In the genomic region with DNA sequence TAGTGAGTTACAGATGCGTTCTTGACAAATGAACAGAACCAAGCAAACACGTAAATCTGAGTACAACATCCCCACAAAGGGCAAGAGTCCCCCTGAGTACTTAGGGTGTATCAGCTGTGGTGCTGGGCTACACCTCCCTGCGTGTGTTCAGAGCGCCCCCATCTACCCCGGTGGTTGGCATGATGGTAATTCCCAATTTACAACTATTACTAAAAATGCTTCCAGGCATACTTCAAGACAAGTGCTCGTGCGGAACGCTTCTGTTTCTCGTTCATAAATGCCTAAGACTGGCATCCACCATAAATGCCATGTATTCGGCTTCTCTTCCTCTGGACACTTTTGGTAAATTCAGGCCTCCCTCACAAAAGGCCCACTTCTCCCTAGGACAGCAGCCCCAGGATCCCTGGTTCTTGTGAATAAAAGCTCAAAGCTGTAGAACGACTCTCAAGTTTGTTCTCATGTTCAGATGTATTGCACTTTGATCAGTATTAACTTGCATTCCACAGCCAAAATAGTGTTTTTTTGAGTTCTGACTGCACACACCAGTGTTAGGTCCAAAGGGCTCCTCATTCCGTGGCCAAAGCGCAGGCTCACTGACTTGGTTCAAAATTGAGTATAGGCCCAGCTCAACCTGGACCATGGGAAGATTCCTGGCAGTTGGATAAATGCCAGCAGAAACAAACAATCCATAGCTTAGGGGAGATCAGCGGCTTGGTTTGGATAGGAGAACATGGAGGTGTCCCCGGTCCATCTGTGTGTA, we compare ENCODE assay signal across 7 mouse cellular contexts. TPM values are rescaled to one million over a fixed set of nuclear protein-coding genes. Genes with fewer than 3 reads are reported as not detected.
DNase-seq lines count a peak whose midpoint lies in the region; ATAC-seq and TF ChIP-seq lines count a peak whose summit lies in the region.

No protein-coding gene starts in this region.

- no peak for TF ChIP-seq POLR2A in spleen, adult 2 months (IDR thresholded peaks at IDR 0.05; ENCODE audit: low read depth, low read length)

- DNase-seq in NIH3T3 (ENCODE audit: low read depth): peak; percentile 73
- DNase-seq in heart, adult 11 months: peak; percentile 95
- DNase-seq in midbrain, embryonic 14.5 days: peak; percentile 52
- peak; percentile 37 to 67 for DNase-seq in spleen, adult 2 months (ENCODE audit: low read depth in 1 of 2, low spot score in 2 of 2)

- TF ChIP-seq CTCF in spleen, adult 2 months (IDR thresholded peaks at IDR 0.05; ENCODE audit: extremely low read depth, insufficient read depth, insufficient read length, insufficient replicate concordance): peak; percentile 19; the same call in 1 of the 2 replicates

- WGBS in intestine, embryonic 16.5 days: 38% methylated on average over 15 of the region's 15 CpGs
- 28% methylated on average over 15 of the region's 15 CpGs for WGBS in limb, embryonic 15.5 days
- 46% methylated on average over 15 of the region's 15 CpGs for WGBS in midbrain, embryonic 14.5 days
- WGBS in spleen, adult 2 months: 37% methylated on average over 15 of the region's 15 CpGs

- no peaks in the 10 kb centered on the region for H3K4me1 ChIP-seq in brown adipose tissue, adult 24 weeks (ENCODE audit: control insufficient read depth, insufficient read depth, insufficient read length, low read length)
- H3K4me1 ChIP-seq in intestine, embryonic 16.5 days (ENCODE audit: control insufficient read depth, insufficient read depth, low read length): no peaks in the 10 kb centered on the region
- H3K4me1 ChIP-seq in limb, embryonic 15.5 days: peaks cover 3% of the 10 kb centered on the region; the same call in 1 of the 2 replicates
- H3K4me1 ChIP-seq in midbrain, embryonic 14.5 days (ENCODE audit: control insufficient read depth, insufficient read depth, low read length): peaks cover 4% of the 10 kb centered on the region
- no peaks in the 10 kb centered on the region for H3K4me1 ChIP-seq in spleen, adult 2 months (ENCODE audit: control insufficient read depth, insufficient read depth, insufficient read length)

- peak overlapping the region; percentile 73 for H3K4me2 ChIP-seq in intestine, embryonic 16.5 days (ENCODE audit: low read depth, low read length)
- peak overlapping the region; percentile 79 for H3K4me2 ChIP-seq in limb, embryonic 15.5 days
- peak overlapping the region; percentile 85 for H3K4me2 ChIP-seq in midbrain, embryonic 14.5 days (ENCODE audit: low read length)

- peak overlapping the region; percentile 77 for H3K9ac ChIP-seq in intestine, embryonic 16.5 days (ENCODE audit: low read depth, low read length)
- peak overlapping the region; percentile 61; the same call in 1 of the 2 replicates for H3K9ac ChIP-seq in limb, embryonic 15.5 days
- H3K9ac ChIP-seq in midbrain, embryonic 14.5 days (replicated peaks; ENCODE audit: low read length): peak overlapping the region; percentile 53; the same call in 1 of the 2 replicates

- H3K36me3 ChIP-seq in intestine, embryonic 16.5 days (ENCODE audit: control insufficient read depth, insufficient read depth, low read length): no peaks in the 10 kb centered on the region
- H3K36me3 ChIP-seq in limb, embryonic 15.5 days: peaks cover 6% of the 10 kb centered on the region
- H3K36me3 ChIP-seq in midbrain, embryonic 14.5 days (ENCODE audit: control insufficient read depth, insufficient read depth, low read length): no peaks in the 10 kb centered on the region
- peaks cover 3% of the 10 kb centered on the region for H3K36me3 ChIP-seq in spleen, adult 2 months (ENCODE audit: control insufficient read depth, insufficient read depth, low read length)

- H3K4me3 ChIP-seq in brown adipose tissue, adult 24 weeks (ENCODE audit: insufficient read depth, low read depth, low read length): peak overlapping the region; percentile 94
- H3K4me3 ChIP-seq in intestine, embryonic 16.5 days (ENCODE audit: low read length): peak overlapping the region; percentile 64
- peak overlapping the region; percentile 64 for H3K4me3 ChIP-seq in limb, embryonic 15.5 days
- peak overlapping the region; percentile 43 for H3K4me3 ChIP-seq in midbrain, embryonic 14.5 days (replicated peaks; ENCODE audit: low read depth, low read length)
- H3K4me3 ChIP-seq in spleen, adult 2 months (ENCODE audit: extremely low read depth, insufficient read depth, insufficient read length): peak overlapping the region; percentile 67

- H3K27me3 ChIP-seq in intestine, embryonic 16.5 days (replicated peaks; ENCODE audit: control insufficient read depth, insufficient read depth, low read length): no peaks in the 10 kb centered on the region
- H3K27me3 ChIP-seq in limb, embryonic 15.5 days: no peaks in the 10 kb centered on the region
- H3K27me3 ChIP-seq in midbrain, embryonic 14.5 days (ENCODE audit: control insufficient read depth, insufficient read depth, low read length): no peaks in the 10 kb centered on the region; the same call in 1 of the 2 replicates
- no peaks in the 10 kb centered on the region for H3K27me3 ChIP-seq in spleen, adult 2 months (ENCODE audit: control insufficient read depth, insufficient read depth, low read length)

- no peaks in the 10 kb centered on the region for H3K9me3 ChIP-seq in intestine, embryonic 16.5 days (ENCODE audit: control insufficient read depth, low read length)
- H3K9me3 ChIP-seq in limb, embryonic 15.5 days: no peaks in the 10 kb centered on the region
- H3K9me3 ChIP-seq in midbrain, embryonic 14.5 days (ENCODE audit: control insufficient read depth, low read length): no peaks in the 10 kb centered on the region

- peak overlapping the region; percentile 80 for H3K27ac ChIP-seq in brown adipose tissue, adult 24 weeks (replicated peaks; ENCODE audit: low read depth, low read length)
- peak overlapping the region; percentile 53; the same call in 1 of the 2 replicates for H3K27ac ChIP-seq in intestine, embryonic 16.5 days (ENCODE audit: low read length)
- H3K27ac ChIP-seq in limb, embryonic 15.5 days: peak overlapping the region; percentile 64
- H3K27ac ChIP-seq in midbrain, embryonic 14.5 days (replicated peaks; ENCODE audit: low read depth, low read length): no peak overlapping the region
- peak overlapping the region; percentile 54 for H3K27ac ChIP-seq in spleen, adult 2 months (ENCODE audit: insufficient read depth, low read length)

- ATAC-seq in intestine, embryonic 16.5 days: peak; percentile 91
- no peak for ATAC-seq in limb, embryonic 15.5 days (ENCODE audit: insufficient number of reproducible peaks, low FRiP score, low TSS enrichment, low read depth)
- ATAC-seq in midbrain, embryonic 14.5 days (ENCODE audit: low FRiP score, low TSS enrichment): no peak

RNA-seq across cellular contexts. Expression of gene Slc35d2, which starts 0.6 kb away (rescaled TPM):
- 2.4 and 7.6 TPM in 2 replicates for polyA plus RNA-seq in brown adipose tissue, adult 24 weeks (2012; ENCODE audit: insufficient read depth, insufficient read length, missing spikeins)
- 5.5 and 6.8 TPM in 2 replicates for polyA plus RNA-seq in intestine, embryonic 16.5 days (2015; fragmentation: Nextera tagmentation; extraction: Ambion mirVana)
- 6.3 and 7.5 TPM in 2 replicates for polyA plus RNA-seq in limb, embryonic 15.5 days (2015; fragmentation: Nextera tagmentation; extraction: Ambion mirVana)
- 1.4 and 1.8 TPM in 2 replicates for polyA plus RNA-seq in midbrain, embryonic 14.5 days (2014; fragmentation: Nextera tagmentation; extraction: Ambion mirVana)
- polyA plus RNA-seq in spleen, adult 2 months (2012; rRNA removed): 4.5 and 6.0 TPM in 2 replicates

RNA-seq across cellular contexts. Expression of gene Zfp367, which starts 23.2 kb away (rescaled TPM):
- polyA plus RNA-seq in brown adipose tissue, adult 24 weeks (2012; ENCODE audit: insufficient read depth, insufficient read length, missing spikeins): 5.9 and 14.9 TPM in 2 replicates
- polyA plus RNA-seq in intestine, embryonic 16.5 days (2015; fragmentation: Nextera tagmentation; extraction: Ambion mirVana): 12.8 and 13.4 TPM in 2 replicates
- 21.0 and 21.2 TPM in 2 replicates for polyA plus RNA-seq in limb, embryonic 15.5 days (2015; fragmentation: Nextera tagmentation; extraction: Ambion mirVana)
- 4.2 and 7.2 TPM in 2 replicates for polyA plus RNA-seq in midbrain, embryonic 14.5 days (2014; fragmentation: Nextera tagmentation; extraction: Ambion mirVana)
- polyA plus RNA-seq in spleen, adult 2 months (2012; rRNA removed): 4.4 and 5.8 TPM in 2 replicates

RNA-seq across cellular contexts. Expression of gene Habp4, which starts 31.8 kb away (rescaled TPM):
- polyA plus RNA-seq in brown adipose tissue, adult 24 weeks (2012; ENCODE audit: insufficient read depth, insufficient read length, missing spikeins): 16.4 and 21.0 TPM in 2 replicates
- 11.9 TPM in 2 replicates for polyA plus RNA-seq in intestine, embryonic 16.5 days (2015; fragmentation: Nextera tagmentation; extraction: Ambion mirVana)
- 18.7 and 21.5 TPM in 2 replicates for polyA plus RNA-seq in limb, embryonic 15.5 days (2015; fragmentation: Nextera tagmentation; extraction: Ambion mirVana)
- 34.7 and 36.5 TPM in 2 replicates for polyA plus RNA-seq in midbrain, embryonic 14.5 days (2014; fragmentation: Nextera tagmentation; extraction: Ambion mirVana)
- 8.3 and 10.3 TPM in 2 replicates for polyA plus RNA-seq in spleen, adult 2 months (2012; rRNA removed)

RNA-seq across cellular contexts. Expression of gene Hsd17b3, which starts 40.8 kb away (rescaled TPM):
- polyA plus RNA-seq in brown adipose tissue, adult 24 weeks (2012; ENCODE audit: insufficient read depth, insufficient read length, missing spikeins): not detected in 2 replicates
- polyA plus RNA-seq in intestine, embryonic 16.5 days (2015; fragmentation: Nextera tagmentation; extraction: Ambion mirVana): not detected in 2 replicates
- not detected in 2 replicates for polyA plus RNA-seq in limb, embryonic 15.5 days (2015; fragmentation: Nextera tagmentation; extraction: Ambion mirVana)
- polyA plus RNA-seq in midbrain, embryonic 14.5 days (2014; fragmentation: Nextera tagmentation; extraction: Ambion mirVana): not detected in 2 replicates
- not detected in 2 replicates for polyA plus RNA-seq in spleen, adult 2 months (2012; rRNA removed)

Comparison
In these comparisons a context has a peak if more than half of its experiments do, and no peak if none do; other contexts are left out.
1. H3K4me3 ChIP-seq: peak in every context shown above with its lines; median percentile 94 in brown adipose tissue, adult 24 weeks; 67 in spleen, adult 2 months; 64 in intestine, embryonic 16.5 days; 64 in limb, embryonic 15.5 days; 43 in midbrain, embryonic 14.5 days.